Mouse (Mus musculus) embryonic stem cell, embryonic (primary cell): ENCODE measurements around the gene Rnft2.

ENCODE experiments used
- CTCF ChIA-PET, 4 experiments: fragments of 300-600 bp in 2 of 4; fragments of 350-600 bp in 2 of 4; sonication (Branson Sonifier 250); formaldehyde crosslinking; loops; one replicate each; lab custom pipeline; 2022; ENCODE audit warnings: inconsistent platforms in 2 of 4; lab: Charles Lee
- POLR2A ChIA-PET, 4 experiments: fragments of 300-600 bp in 2 of 4; fragments of 350-600 bp in 2 of 4; sonication (Branson Sonifier 250); formaldehyde crosslinking; loops; one replicate each; lab custom pipeline; 2022; ENCODE audit warnings: antibody characterized with exemption in 4 of 4, inconsistent platforms in 1 of 4; lab: Charles Lee

Gene Rnft2

DNA sequence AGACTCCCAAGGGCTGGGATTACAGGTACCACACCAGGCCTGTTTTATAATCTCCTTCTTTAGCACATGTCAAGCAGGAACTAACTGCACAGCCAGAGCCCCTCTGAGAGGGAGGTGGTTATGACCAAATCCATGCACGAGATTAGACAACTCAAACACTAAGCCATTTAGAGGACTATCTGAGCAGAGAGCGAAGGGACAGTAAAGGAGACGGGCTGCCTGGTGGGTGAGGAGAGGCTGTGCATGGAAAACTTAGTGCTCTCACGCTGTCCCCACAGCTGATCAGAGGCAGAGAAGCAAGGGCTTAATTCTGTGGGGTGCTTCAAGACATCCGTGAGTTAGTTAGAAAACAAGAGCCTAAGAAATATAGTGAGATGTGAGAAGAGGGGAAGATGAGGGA is 30.9 kb downstream of the Rnft2 start:
- CTCF ChIA-PET, result interaction anchor here in 1 of 4 experiments (0.8 kb wide), 1 partner anchor 11 kb away, joined by 3 read pairs; no protein-coding TSS in a partner anchor
- POLR2A ChIA-PET, result interaction anchor here in 3 of 4 experiments (0.6 to 1.4 kb wide), 6 partner anchors 11 to 147 kb away, joined by 3 to 5 read pairs (median 3); no protein-coding TSS in a partner anchor

- ChIA-PET POLR2A (no interaction called here), CTCF (interaction anchor here in 1 of 4 experiments (0.5 kb wide), 1 partner anchor 26 kb away, joined by 4 read pairs; no protein-coding TSS in a partner anchor)
Measured at GRCm38 (mm10) chr5:118205852-118206251, 39.1 kb downstream of the Rnft2 start.

DNA sequence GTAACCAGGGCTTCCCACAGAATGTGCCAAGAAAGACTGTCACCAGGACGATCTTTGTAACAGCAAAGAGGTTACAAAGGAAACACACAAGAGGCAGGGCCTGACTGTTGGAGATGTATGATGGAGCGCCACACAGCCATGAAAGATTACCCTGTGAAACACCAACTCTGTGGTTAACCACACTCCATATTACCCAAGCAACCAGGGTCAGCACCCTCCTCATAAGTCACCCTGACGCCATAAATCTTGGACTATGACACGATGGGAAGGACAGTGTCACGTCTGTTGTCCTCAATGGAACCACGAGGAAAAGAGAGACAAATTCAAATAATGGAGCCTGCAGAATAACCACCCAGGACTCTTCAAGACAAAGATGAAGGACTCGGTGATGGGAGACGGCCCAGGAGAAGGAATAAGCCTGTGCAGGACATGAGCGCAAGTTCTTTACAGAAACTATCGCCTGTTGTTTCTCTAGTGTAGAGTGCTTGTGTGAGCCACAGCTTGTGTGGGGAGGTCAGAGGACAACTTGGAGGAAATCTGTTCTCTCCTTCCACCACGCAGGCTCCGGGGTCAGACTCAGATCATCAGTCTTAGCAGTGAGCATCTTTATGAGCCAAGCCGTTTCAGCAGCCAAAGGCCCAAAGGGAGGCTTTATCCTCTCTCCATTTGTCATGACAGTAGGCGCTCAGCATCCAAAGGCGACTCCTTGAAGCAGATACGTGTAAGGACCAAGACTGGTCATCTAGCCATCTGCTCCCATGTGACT is 40.1 kb downstream of the Rnft2 start:
- POLR2A ChIA-PET, result no interaction called here
- CTCF ChIA-PET, result interaction anchor here in 1 of 4 experiments (0.5 kb wide), 1 partner anchor 27 kb away, joined by 4 read pairs; no protein-coding TSS in a partner anchor

- ChIA-PET CTCF (no interaction called here), POLR2A (interaction anchor here in 1 of 4 experiments (0.6 kb wide), 1 partner anchor 25 kb away, joined by 5 read pairs; no protein-coding TSS in a partner anchor)
Measured at GRCm38 (mm10) chr5:118199670-118200069, 45.2 kb downstream of the Rnft2 start.

GRCm38 (mm10) chr5:118197421-118197820 is 47.5 kb downstream of the Rnft2 start:
- CTCF ChIA-PET, result interaction anchor here in 1 of 4 experiments (1.2 kb wide), 1 partner anchor 22 kb away, joined by 4 read pairs; no protein-coding TSS in a partner anchor
- POLR2A ChIA-PET, result no interaction called here

DNA sequence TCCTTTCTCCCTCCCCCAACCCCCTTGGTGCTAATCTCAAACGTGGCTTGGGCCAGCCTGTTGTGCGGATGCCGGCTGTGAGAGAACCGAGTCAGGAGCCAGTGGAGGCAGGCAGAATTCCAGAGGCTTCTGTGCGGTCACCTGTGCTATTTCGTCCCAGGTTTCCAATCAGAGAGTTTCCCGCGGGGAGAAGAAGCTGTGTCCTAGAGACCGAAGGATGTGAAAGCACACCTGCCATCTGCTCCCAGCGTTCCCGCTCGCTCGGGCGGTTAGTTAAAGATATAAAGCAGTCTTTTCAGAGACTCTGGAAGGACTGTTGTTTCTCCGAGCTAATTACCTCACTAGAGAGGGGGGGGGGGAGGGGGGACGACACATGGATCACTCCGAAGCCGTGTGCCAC is 52.7 kb downstream of the Rnft2 start:
- POLR2A ChIA-PET, result interaction anchor here in 2 of 4 experiments (0.5 to 2.0 kb wide), 6 partner anchors 8 to 1182 kb away, joined by 3 to 5 read pairs (median 3); no protein-coding TSS in a partner anchor

DNA sequence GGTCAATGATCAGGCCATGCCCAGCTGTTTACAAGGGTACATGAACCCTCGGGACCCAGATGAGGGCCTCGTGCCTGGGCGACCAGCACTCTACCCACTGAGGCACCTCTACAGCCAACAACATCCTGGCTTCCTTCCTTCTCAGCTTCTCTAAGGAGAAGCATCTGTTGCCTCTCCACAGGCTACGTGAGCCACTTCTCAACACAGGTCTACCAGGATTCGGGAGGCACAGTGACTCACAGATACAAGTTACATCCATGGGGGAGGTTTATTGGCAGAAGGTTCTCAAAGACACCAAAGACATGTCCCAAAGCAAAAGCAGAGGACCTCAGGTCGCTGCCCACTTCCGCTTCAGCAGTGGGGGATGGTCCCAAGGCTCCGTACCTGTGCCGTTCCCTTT is 54.4 kb downstream of the Rnft2 start:
- ChIA-PET CTCF (no interaction called here), POLR2A (no interaction called here)

More for the DNA sequence above, 52.7 kb downstream of the Rnft2 start:
- CTCF ChIA-PET, result interaction anchor here in 1 of 4 experiments (0.5 to 0.6 kb wide), 2 partner anchors 93 to 236 kb away, joined by 3 to 5 read pairs; no protein-coding TSS in a partner anchor

- ChIA-PET POLR2A (interaction anchor here in 2 of 4 experiments (0.5 to 1.3 kb wide), 5 partner anchors 13 to 143 kb away, joined by 3 to 6 read pairs (median 4); no protein-coding TSS in a partner anchor), CTCF (interaction anchor here in 1 of 4 experiments (0.5 kb wide), 1 partner anchor 14 kb away, joined by 8 read pairs; no protein-coding TSS in a partner anchor)
Measured at GRCm38 (mm10) chr5:118188356-118188755, 56.6 kb downstream of the Rnft2 start.

DNA sequence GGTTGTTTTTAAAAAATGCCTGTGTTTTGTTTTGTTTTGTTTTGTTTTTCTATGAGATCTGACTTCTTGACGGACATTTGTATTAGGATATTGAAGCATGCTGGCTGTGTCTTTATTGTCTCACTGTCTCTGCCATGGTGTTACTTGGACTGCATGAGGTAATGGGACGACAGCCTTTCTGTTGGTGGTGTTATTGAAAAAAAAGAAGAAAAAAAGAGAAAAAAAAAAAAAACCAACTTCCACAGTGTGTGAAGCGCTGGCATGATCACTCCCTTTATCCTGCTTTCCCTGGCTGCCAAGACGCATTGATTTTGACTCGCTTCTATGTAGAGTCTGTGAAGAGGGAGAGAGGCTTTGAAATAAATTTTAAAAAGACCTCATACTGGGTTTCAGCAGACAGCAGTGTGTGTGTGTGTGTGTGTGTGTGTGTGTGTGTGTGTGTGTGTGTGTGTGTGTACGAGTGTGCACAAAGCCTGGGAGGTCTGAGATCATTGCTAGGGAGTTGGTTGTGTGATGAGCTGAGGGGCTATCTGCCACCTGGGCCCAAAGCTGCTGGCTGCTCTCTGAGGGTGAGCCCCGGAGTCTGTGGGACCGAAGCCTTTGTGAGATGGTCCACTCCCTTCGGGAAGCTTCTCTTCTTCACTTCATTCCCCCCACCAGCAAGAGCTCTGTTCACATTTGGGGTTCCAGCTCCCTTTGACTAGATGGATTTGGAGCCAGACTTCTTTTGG is 57.8 kb downstream of the Rnft2 start:
- CTCF ChIA-PET, result interaction anchor here in 1 of 4 experiments (0.6 kb wide), 1 partner anchor 98 kb away, joined by 3 read pairs; no protein-coding TSS in a partner anchor
- POLR2A ChIA-PET, result interaction anchor here in 1 of 4 experiments (0.6 to 2.1 kb wide), 5 partner anchors 12 to 71 kb away, joined by 3 to 10 read pairs (median 4); no protein-coding TSS in a partner anchor

DNA sequence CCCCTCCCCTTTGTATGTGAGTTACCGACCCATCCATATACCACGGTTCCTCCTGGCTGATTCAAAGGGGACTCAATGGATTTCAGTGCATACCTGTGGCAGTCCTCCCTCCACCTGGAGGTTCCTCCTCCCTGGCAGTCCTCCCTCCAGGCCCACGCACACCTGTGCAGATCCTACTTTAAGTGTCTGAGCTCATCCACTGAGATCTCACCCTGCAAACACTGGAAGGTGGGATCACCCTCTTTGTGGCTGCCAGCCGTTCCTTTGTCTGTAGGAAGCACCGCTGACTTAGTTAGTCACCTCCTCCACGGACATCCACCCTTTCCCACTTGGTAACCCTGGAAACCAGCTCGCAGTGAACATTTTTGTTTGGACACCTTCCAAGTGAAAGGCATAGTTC is 67.3 kb downstream of the Rnft2 start:
- POLR2A ChIA-PET, result interaction anchor here in 3 of 4 experiments (0.5 to 1.2 kb wide), 3 partner anchors 26 to 602 kb away, joined by 3 read pairs; no protein-coding TSS in a partner anchor
- CTCF ChIA-PET, result no interaction called here

- CTCF ChIA-PET, result interaction anchor here (0.5 to 2.6 kb wide), 26 partner anchors 9 to 1545 kb away, joined by 3 to 9 read pairs (median 3); no protein-coding TSS in a partner anchor
- POLR2A ChIA-PET, result interaction anchor here (0.6 to 2.6 kb wide), 18 partner anchors 9 to 1445 kb away, joined by 3 to 10 read pairs (median 4); no protein-coding TSS in a partner anchor
Measured at GRCm38 (mm10) chr5:118175137-118175536, 69.8 kb downstream of the Rnft2 start.

- ChIA-PET CTCF (interaction anchor here (0.5 to 2.6 kb wide), 29 partner anchors 9 to 694 kb away, joined by 3 to 9 read pairs (median 4); partner anchors contain the start of gene Fbxo21 (in 1 of the 4)), POLR2A (interaction anchor here (0.6 to 2.6 kb wide), 18 partner anchors 11 to 629 kb away, joined by 3 to 10 read pairs (median 4); no protein-coding TSS in a partner anchor)
Measured at GRCm38 (mm10) chr5:118174310-118175009, 70.5 kb downstream of the Rnft2 start.

DNA sequence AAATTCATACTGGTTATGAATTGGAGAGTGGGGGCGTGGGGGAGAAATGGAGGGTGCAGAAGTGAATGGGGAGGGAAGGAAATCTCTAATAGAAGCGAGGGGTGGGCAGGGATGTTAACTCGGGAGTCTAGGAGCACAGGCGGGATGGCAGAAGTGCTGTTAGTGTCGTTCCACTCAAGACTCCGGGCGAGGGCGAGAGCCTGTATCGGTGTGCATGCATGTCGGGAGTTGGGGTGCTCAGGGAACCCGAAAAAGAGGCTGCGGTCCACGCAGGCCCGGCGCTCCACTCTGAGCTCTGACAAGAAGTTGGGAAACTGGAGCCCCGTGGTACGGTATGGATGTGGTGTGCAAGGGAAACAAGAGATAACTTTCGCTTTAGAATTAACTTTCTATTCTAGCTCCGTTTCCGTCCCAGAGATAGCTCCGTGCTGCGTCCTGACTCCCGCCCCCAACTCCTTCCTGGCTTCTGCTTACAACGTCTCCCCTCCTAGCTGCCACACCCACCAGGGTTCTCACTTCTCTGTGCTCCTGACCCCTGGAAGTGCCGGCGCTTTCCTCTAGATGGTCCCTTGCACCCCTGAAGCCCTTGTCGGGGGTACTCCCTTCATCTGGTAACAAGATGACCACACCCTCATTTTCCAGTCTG is 72.7 kb downstream of the Rnft2 start:
- ChIA-PET POLR2A (interaction anchor here in 3 of 4 experiments (0.7 to 2.9 kb wide), 18 partner anchors 10 to 801 kb away, joined by 3 to 9 read pairs (median 4); partner anchors contain the start of gene Fbxo21 (in 1 of the 3)), CTCF (interaction anchor here in 3 of 4 experiments (0.6 to 1.4 kb wide), 5 partner anchors 58 to 665 kb away, joined by 3 to 7 read pairs (median 3); no protein-coding TSS in a partner anchor)

DNA sequence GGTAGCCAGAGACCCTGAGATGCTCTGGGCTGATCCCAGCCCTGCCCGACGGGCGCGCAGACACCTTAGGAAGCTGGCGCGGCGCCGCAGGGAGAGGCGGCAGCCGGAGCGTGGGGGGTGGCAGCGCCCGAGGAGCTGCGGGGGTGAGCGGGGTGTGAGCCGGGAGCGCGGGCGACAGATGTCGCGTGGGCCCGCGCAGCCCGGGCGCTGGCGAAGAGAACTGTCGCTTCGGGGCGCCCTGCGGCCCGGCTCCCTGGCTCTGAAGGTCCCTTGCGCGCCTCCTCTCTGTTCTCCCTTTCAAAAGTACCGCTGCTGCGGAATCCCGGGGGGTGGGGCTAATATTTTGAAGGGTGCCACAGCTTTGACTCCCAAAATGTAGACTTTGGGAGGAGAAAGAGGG is 73.3 kb downstream of the Rnft2 start:
- CTCF ChIA-PET, result interaction anchor here in 2 of 4 experiments (0.9 to 1.4 kb wide), 4 partner anchors 83 to 666 kb away, joined by 3 read pairs; no protein-coding TSS in a partner anchor
- POLR2A ChIA-PET, result interaction anchor here in 3 of 4 experiments (0.6 to 2.9 kb wide), 14 partner anchors 10 to 800 kb away, joined by 3 to 9 read pairs (median 3); partner anchors contain the start of gene Fbxo21 (in 1 of the 3)

- POLR2A ChIA-PET, result interaction anchor here (0.6 to 2.9 kb wide), 17 partner anchors 9 to 1578 kb away, joined by 3 to 9 read pairs (median 3); partner anchors contain the start of gene Fbxo21 (in 1 of the 4)
- CTCF ChIA-PET, result interaction anchor here in 1 of 4 experiments (0.6 to 1.4 kb wide), 5 partner anchors 83 to 666 kb away, joined by 3 to 5 read pairs (median 3); no protein-coding TSS in a partner anchor
Measured at GRCm38 (mm10) chr5:118170888-118171529, 73.9 kb downstream of the Rnft2 start.
